Mouse (Mus musculus) layer of hippocampus, postnatal 25 days (tissue): ENCODE measurements around the gene Nek8. TPM values are rescaled to one million over a fixed set of nuclear protein-coding genes. Genes with fewer than 3 reads are reported as not detected.

Source experiments
- DNase-seq, 2 experiments: peaks; one replicate each; pipeline ENCODE4 v3.0.0; 2022; ENCODE audit warnings: mixed read lengths in 2 of 2, low spot score in 1 of 2; ENCODE audit errors: extremely low spot score in 1 of 2
- total RNA-seq, 2 experiments: library from RNA; stranded (reverse); gene quantifications; 2 replicates each; pipeline ENCODE4 v1.2.3; 2021

The Nek8 gene
- total RNA-seq, 2 experiments from 2014 or later = 3.1 to 3.3 TPM

GRCm38 (mm10) chr11:78168541-78169468, 7.7 kb downstream of the Nek8 start:
- no peak for DNase-seq

- no peak for DNase-seq
Observed at GRCm38 (mm10) chr11:78167257-78167959, 9.1 kb downstream of the Nek8 start.

- DNase-seq = no peak
Observed at GRCm38 (mm10) chr11:78166640-78167039, 9.8 kb downstream of the Nek8 start.

DNA sequence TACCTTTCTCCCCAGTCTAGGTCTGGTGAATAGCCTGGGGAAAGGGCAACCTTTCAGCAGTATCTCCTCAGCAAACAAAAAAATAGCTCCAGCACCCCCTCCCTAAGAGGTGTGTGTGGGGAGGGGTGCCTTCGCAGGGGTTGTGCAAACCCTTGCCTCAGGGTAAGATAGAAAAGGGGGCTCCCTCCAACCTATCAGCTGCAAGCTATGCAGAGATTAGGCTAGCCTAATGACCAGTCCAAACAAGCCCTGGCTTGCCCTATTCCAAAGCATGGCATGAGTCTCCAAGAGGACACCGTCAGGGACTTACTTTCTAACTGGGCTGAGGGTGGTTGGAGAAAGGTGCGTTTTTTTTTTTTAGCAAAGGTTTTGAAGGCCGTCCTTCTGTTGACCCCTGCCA, 10.3 kb downstream of the Nek8 start:
- DNase-seq = no peak

DNA sequence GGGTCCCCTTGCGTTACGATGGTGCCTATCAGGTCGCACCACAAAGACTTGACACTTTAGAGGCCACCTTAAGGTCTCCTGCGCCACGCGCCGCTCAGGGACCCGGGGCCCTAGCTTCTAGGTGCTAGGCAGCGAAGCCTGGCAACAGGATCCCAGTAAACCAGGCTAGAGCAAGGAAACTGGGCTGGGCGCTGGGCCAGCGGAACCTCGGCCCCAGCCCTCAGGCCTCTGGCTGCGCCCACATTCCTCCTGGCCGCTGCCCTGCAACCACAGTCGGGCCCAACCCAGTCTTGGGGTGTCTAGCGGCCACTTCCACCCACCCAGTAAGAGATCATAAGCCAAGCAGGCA, 10.7 kb downstream of the Nek8 start:
- DNase-seq = peak in 1 of 2 experiments; percentile 39

GRCm38 (mm10) chr11:78164924-78165760, 11.3 kb downstream of the Nek8 start, which contains the start of gene Traf4:
TSS of gene Traf4 (minus strand) at chr11:78165589.
- peak in 1 of 2 experiments; percentile 65 for DNase-seq

- DNase-seq = no peak
Observed at GRCm38 (mm10) chr11:78164604-78164923, 11.9 kb downstream of the Nek8 start.

GRCm38 (mm10) chr11:78163681-78164603, 12.5 kb downstream of the Nek8 start:
- no peak for DNase-seq

DNA sequence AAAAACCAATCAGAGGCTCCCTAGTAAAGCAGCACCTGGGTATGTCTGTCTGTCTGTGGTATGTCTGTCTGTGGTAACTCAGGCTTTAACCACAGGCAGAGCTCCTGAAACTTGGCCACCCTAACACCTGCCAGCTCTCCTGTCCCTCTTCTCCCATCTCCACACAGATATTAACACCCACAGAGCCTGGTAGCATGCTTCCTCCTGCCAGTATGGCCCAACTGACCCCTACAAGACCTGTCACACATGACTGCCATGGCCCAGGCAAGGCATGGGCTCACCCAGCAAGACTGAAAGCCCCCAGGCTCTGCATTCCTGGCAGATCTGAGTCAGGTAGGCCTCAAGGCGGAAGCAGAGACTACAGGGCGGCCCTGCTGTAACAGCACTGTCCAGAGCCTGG, 13.4 kb downstream of the Nek8 start:
- no peak for DNase-seq

DNA sequence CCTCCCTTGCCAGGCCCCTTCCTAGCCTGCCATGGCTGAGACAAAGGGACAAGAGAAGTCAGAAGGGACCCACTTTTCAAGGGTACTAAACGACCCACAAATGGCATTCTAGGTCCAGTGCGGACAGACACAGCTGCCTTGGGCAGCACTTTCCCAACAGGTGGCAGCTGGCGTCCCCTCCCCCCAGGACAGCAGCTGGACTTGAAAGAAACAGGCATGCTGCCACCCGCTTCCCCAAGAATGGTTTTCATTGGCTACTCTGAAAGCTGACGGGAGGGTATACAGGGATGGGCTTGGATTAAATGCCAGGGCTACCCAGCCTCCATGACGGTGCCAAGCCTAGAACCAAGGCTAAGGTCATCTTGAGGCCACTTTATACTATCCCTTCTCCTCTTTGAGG, 14.0 kb downstream of the Nek8 start:
- DNase-seq = peak in 1 of 2 experiments; percentile 43

- no peak for DNase-seq
Observed at GRCm38 (mm10) chr11:78161968-78162367, 14.5 kb downstream of the Nek8 start.

DNA sequence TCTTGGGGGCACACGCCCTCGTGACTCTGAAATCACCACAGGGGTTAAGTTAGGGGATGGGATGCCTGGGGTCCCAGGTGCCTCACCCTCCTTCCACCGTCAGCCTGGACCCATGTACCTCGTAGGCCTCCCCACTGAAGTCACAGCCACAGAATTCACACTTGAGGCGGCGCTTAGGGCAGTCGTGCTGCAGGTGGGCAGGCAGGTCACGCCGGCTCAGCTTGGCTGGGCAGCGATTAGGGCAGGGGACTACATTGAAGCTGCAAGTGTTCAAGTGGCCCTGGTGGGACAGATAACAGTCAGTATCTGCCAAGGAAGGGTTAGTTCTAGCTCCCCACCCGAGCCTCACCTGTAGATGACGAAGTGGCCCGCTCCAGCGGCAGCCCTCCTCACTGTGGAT, 15.3 kb downstream of the Nek8 start:
- no peak for DNase-seq

DNA sequence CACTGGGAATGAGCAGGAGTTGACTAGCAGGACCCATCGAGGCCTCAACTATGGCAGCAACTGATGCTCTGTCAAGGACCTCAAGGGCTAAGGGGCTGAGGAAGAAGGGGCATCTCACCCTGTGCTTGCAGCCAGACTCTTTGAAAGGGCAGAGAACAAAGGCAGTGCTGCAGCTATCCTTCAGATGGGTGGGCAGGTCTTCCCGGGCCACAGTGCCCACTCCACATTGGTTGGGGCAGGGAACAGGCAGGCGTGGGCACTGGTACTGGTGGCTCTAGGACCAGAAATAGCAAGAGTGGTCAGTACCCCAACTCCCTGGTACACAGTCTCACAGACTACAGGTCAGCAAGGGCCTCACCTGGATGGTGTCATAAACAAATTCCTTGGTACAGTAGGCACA, 15.8 kb downstream of the Nek8 start:
- DNase-seq = no peak

DNA sequence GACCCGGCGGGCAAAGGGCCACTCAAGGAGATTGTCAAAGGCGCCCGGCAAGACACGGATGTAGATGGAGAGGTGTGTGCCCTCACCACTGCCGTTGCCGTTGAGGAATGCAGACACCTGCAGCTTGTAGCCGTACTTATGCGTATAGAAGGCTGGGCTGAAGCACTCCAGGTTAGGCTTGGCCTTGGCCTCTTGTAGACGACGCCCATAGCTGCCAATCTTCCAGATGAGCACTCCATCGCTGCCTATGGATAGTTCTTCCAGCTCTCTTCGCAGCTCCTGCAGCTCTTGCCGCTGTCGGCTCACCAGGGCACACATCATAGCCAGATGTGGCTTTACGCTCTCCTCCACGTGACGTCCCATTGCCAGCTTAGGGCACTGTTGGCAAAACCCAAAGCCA, 16.3 kb downstream of the Nek8 start:
- no peak for DNase-seq

GRCm38 (mm10) chr11:78159557-78159956, 16.9 kb downstream of the Nek8 start:
- DNase-seq = no peak

- peak in 1 of 2 experiments; percentile 64 for DNase-seq
Observed at GRCm38 (mm10) chr11:78159096-78159495, 17.4 kb downstream of the Nek8 start.

DNA sequence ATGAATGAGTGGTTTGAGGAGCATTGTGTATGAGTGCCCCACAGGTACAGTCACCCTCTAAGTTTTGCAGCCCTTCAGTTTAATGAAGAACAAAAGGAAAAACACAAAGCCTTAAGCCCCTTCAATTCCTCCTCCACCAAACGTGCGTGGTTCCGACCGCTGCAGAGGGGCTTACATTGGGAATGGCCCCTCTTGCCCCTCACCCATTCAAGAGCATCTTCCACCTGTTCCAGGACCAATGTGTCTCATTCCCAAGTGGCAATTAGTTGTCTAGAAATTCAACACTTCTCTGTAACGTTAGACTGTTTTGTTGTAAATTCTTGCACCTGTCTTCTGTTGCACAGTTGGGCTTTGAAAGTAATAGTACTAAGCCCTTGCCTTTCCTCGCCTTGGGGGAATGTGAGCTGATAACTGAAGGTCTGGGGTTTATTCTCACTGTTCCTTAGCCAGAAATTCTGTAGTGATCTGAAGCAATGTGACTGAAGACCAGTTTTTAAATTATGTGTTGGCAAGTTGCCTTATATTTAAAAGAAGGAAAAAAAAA, 20.2 kb downstream of the Nek8 start:
- DNase-seq = no peak

DNA sequence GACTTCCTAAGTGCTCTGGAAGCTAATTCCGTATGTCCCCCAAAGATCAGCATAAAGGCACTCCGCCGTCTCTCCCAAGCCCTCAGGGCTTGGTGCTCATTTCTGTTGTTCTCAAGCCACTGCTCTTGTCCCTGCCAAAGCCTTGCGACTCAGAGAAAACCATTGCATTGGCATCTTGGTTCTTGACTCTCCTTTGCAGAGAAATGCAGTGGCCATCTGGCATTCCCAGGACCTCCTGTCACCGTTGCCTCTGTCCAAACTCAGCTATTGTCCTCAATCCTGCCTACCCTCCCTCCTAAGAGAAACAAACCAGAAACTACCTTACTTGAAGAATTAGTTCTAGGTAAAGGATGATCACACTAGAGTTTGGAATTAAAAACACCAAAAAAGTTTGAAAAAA, 20.8 kb downstream of the Nek8 start:
- no peak for DNase-seq

DNA sequence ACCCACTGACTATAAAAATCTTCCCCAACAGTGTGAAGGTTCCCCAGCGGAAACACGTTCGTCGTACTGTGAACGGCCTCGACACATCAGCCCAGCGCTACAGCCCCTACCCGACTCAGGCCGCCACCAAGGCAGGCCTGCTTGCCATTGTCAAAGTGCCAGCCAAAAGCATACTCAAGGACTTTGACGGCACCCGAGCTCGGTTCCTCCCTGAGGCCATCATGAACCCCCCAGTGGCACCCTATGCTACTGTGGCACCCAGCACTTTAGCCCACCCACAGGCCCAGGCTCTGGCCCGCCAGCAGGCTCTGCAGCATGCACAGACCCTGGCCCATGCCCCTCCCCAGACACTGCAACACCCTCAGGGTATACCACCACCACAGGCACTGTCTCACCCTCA, 22.7 kb downstream of the Nek8 start:
- no peak for DNase-seq
